Mouse (Mus musculus): Measurements from ENCODE around the gene Crlf3.

DNA sequence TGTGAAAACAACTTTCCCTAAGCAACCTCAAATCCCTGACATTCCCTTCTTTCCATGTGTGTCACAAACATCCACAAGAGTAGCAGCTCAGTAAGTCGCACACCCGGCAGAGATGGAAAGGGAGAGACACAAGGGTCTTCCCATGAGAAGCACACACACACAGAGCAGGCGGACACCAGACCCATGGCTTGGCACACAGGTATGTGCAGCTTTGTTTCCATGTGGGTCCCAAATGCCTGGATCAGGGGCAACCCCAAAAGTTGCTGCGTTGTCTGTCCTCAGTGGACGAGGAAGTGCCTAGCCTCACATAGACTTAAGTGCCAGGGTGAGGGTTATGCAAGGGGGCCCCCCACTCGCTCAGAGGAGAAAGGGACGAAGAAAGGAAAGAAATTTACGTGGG lies 43.3 kb downstream of the Crlf3 start:
- TF ChIP-seq POLR2A (IDR thresholded peaks at IDR 0.05; ENCODE audit: low read depth, low read length): no peak
- no peak for TF ChIP-seq CTCF (conservative IDR thresholded peaks at IDR 0.05; ENCODE audit: insufficient read depth, insufficient read length, low read depth, low read length)

Data from kidney, adult 2 months (tissue).